Mouse (Mus musculus) embryonic facial prominence, embryonic 10.5 days (tissue): ENCODE data around the gene Uts2r. TPM values are rescaled to one million over a fixed set of nuclear protein-coding genes. Genes with fewer than 3 reads are reported as not detected.

ENCODE experiments used
- DNase-seq: peaks from one replicate; pipeline ENCODE4 v3.0.0-alpha.2; 2017; ENCODE audit warnings: low spot score
- H3K27ac ChIP-seq: fragments of 300-500 bp; sonication (generic); replicated peaks from 2 replicates; pipeline ENCODE4 v1.5.1; 2016; ENCODE audit warnings: mild to moderate bottlenecking
- H3K27me3 ChIP-seq: fragments of 300-500 bp; sonication (generic); replicated peaks from 2 replicates; pipeline ENCODE4 v1.6.1; 2016; ENCODE audit warnings: low read depth, mild to moderate bottlenecking; ENCODE audit not compliant: poor library complexity, severe bottlenecking
- H3K36me3 ChIP-seq: fragments of 300-500 bp; sonication (generic); replicated peaks from 2 replicates; pipeline ENCODE4 v1.6.1; 2016; ENCODE audit warnings: mild to moderate bottlenecking, moderate library complexity
- H3K4me1 ChIP-seq: fragments of 300-500 bp; sonication (generic); 2 replicates; pipeline ENCODE4 v1.6.1; 2016
- H3K4me3 ChIP-seq: fragments of 300-500 bp; sonication (generic); 2 replicates; pipeline ENCODE4 v1.5.1; 2016; ENCODE audit warnings: mild to moderate bottlenecking, moderate library complexity
- H3K9me3 ChIP-seq: fragments of 300-500 bp; sonication (generic); 2 replicates; pipeline ENCODE4 v1.6.1; 2016; ENCODE audit warnings: mild to moderate bottlenecking
- WGBS: fragments of 180-500 bp; shearing (Covaris S2); methylation state at CpG from one replicate; pipeline ENCODE4 v1.1.7; 2016; 5-methylcytosine and 5-hydroxymethylcytosine counted together
- polyA plus RNA-seq: library from polyadenylated mRNA; unstranded; fragments of >200 nt; fragmentation: Nextera tagmentation; extraction: Ambion mirVana; gene quantifications from 2 replicates; pipeline ENCODE4 v1.2.1, GENCODE M21; 2016

Gene Uts2r
- 0.09 TPM in 1 of 2 replicates, not detected in the other for polyA plus RNA-seq

- no peak within 1 kb of the TSS for H3K4me3 ChIP-seq
- peaks cover 23% of the 10 kb centered on the region for H3K4me1 ChIP-seq
- 89% methylated on average over 5 of the region's 5 CpGs for WGBS
- no peaks in the 10 kb centered on the region for H3K9me3 ChIP-seq
- peak within 1 kb of the TSS; percentile 21; the same call in 1 of the 2 replicates for H3K27ac ChIP-seq
- no peak for DNase-seq
- H3K27me3 ChIP-seq, result peaks cover 46% of the 10 kb centered on the region
- H3K36me3 ChIP-seq, result no peaks in the 10 kb centered on the region
These were observed at the start of gene Uts2r for GRCm38 (mm10) chr11:121159971-121160370. Uts2r (plus strand) TSS chr11:121160271.

- Histone ChIP-seq H3K27me3 (no peaks in the 10 kb centered on the region), H3K4me3 (no peak overlapping the region), H3K36me3 (no peaks in the 10 kb centered on the region), H3K9me3 (no peaks in the 10 kb centered on the region), H3K27ac (no peak overlapping the region), H3K4me1 (peaks cover 8% of the 10 kb centered on the region; the same call in 1 of the 2 replicates)
- WGBS, result 84% methylated on average over 3 of the region's 3 CpGs
- no peak for DNase-seq
These were observed 49.0 kb upstream of the Uts2r start for GRCm38 (mm10) chr11:121111051-121111450.

DNA sequence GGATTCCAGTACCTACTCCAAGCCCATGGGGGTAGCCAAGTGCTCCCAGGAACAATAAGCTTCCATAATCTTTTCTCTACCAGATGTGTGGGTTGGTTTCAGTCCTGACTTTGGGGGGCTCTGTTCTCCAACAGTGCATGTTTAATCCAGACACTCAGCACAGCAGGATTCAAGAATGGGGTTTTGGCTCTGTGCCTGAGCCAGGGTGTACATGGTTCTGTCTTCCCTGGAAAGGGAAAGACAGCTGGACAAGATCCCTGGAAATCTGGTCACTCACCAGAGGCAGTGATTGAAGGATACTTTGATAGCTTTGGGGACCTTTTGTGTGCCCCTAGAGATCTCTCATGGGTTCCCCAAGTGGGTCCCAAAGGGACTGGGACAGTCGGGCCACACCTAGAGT, 48.5 kb upstream of the Uts2r start:
- peaks cover 8% of the 10 kb centered on the region; the same call in 1 of the 2 replicates for H3K4me1 ChIP-seq
- no peak for DNase-seq
- no peaks in the 10 kb centered on the region for H3K27me3 ChIP-seq
- no peaks in the 10 kb centered on the region for H3K36me3 ChIP-seq
- no peaks in the 10 kb centered on the region for H3K9me3 ChIP-seq
- H3K4me3 ChIP-seq, result no peak overlapping the region
- WGBS, result 77% methylated on average over 1 of the region's 1 CpGs
- H3K27ac ChIP-seq, result no peak overlapping the region

DNA sequence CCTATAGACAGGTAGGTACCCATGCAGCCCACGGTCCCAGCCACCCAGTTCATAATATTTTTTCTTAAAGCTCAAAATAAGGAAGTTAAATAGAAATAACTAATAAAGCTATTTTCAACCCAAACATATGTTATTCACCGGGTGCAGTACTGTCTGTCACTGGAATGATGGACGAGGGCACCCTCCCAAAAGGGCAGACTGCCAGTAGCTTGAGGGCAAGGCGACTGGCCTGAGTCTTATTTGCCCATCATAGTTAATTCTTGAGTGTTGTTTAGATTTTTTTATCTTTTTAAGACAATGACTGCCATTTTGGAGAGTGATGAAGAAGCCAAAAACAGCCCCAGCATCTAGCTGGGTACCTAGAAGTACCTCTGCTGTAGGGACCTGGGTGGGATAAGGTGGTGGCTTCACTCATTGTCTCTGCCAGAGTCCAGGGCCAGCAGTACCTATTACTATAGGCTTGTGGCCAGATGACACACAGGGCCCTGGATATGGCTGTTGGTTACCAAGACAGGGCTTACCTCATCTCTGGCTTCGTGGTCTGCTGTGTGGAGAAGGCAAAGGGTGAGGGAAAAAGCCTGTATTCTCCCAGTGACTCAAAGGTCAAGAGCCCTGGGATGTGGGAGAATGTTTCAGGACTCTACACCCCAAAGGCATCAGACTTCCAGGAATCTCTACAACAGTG, 47.8 kb upstream of the Uts2r start:
- Histone ChIP-seq H3K36me3 (no peaks in the 10 kb centered on the region), H3K9me3 (no peaks in the 10 kb centered on the region), H3K4me1 (peaks cover 8% of the 10 kb centered on the region; the same call in 1 of the 2 replicates), H3K4me3 (no peak overlapping the region), H3K27ac (no peak overlapping the region), H3K27me3 (no peaks in the 10 kb centered on the region)
- no peak for DNase-seq
- WGBS, result 86% methylated on average over 5 of the region's 5 CpGs

GRCm38 (mm10) chr11:121118106-121118505, 42.0 kb upstream of the Uts2r start:
- Histone ChIP-seq H3K36me3 (no peaks in the 10 kb centered on the region), H3K27me3 (no peaks in the 10 kb centered on the region), H3K9me3 (no peaks in the 10 kb centered on the region), H3K27ac (no peak overlapping the region), H3K4me3 (no peak overlapping the region), H3K4me1 (no peaks in the 10 kb centered on the region; the same call in 1 of the 2 replicates)
- no peak for DNase-seq
- WGBS, result 92% methylated on average over 18 of the region's 18 CpGs

- WGBS, result 72% methylated on average over 3 of the region's 3 CpGs
- no peaks in the 10 kb centered on the region for H3K9me3 ChIP-seq
- H3K4me3 ChIP-seq, result no peak within 1 kb of the TSS
- no peak within 1 kb of the TSS; the same call in 1 of the 2 replicates for H3K27ac ChIP-seq
- H3K36me3 ChIP-seq, result no peaks in the 10 kb centered on the region
- H3K27me3 ChIP-seq, result no peaks in the 10 kb centered on the region
- no peaks in the 10 kb centered on the region; the same call in 1 of the 2 replicates for H3K4me1 ChIP-seq
- no peak for DNase-seq
These were observed 41.5 kb upstream of the Uts2r start, which contains the start of gene Tex19.2 for GRCm38 (mm10) chr11:121118577-121118976. Tex19.2 (minus strand) TSS chr11:121118677.

DNA sequence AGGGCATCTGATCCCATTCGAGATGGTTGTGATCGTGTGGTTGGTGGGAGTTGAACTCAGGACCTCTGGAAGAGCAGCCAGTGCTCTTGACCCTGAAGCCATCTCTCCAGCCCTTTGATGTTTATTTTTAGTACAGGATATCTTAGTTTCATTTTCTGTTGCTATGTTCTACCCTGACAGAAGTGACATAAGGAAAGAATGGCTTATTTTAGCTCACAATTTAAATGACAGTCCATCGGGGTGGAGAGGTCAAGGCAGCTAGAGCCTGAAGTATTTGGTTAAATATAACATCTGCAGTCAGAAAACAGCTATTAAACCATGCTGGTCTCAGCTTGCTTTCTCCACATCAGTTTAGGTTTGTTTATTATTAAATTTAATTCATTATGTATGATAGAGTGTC, 38.9 kb upstream of the Uts2r start:
- Histone ChIP-seq H3K9me3 (no peaks in the 10 kb centered on the region), H3K27me3 (no peaks in the 10 kb centered on the region), H3K36me3 (no peaks in the 10 kb centered on the region), H3K27ac (no peak overlapping the region), H3K4me3 (no peak overlapping the region), H3K4me1 (no peaks in the 10 kb centered on the region; the same call in 1 of the 2 replicates)
- 85% methylated on average over 3 of the region's 3 CpGs for WGBS
- no peak for DNase-seq

DNA sequence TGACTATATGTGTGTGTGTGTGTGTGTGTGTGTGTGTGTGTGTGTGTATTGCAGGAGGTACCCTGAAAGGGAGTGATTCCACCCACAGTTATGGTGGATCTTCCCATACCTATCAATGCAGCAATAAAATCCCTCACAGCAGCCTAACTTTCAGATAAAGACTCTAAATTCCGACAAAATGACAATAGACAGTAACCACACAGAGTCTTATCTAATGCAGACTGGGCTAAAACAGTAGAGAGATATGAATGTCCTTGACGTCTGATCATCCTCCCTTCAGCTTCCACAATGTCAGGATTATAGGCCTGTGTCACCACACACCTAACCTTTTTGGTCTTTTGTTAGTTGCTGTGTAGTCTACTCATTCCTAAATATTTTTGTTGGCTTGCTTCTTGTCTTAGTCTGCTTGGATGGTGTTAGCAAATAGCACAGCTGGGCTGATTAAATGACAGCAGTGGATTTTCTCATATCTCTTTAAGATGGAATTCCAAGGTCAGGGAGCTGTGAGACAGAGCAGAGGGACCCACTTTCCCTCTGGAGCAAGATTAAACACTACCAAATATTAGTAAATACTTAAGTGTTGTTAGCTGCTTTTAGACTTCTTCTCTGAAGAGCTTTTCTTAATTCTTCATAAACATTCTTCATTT, 37.9 kb upstream of the Uts2r start:
- Histone ChIP-seq H3K36me3 (no peaks in the 10 kb centered on the region), H3K27me3 (no peaks in the 10 kb centered on the region), H3K27ac (no peak overlapping the region), H3K9me3 (no peaks in the 10 kb centered on the region), H3K4me3 (no peak overlapping the region), H3K4me1 (no peaks in the 10 kb centered on the region; the same call in 1 of the 2 replicates)
- WGBS, result 83% methylated on average over 2 of the region's 2 CpGs
- DNase-seq, result no peak

GRCm38 (mm10) chr11:121123438-121123837, 36.6 kb upstream of the Uts2r start:
- Histone ChIP-seq H3K27me3 (no peaks in the 10 kb centered on the region), H3K4me1 (no peaks in the 10 kb centered on the region), H3K36me3 (no peaks in the 10 kb centered on the region), H3K4me3 (no peak overlapping the region), H3K27ac (no peak overlapping the region), H3K9me3 (no peaks in the 10 kb centered on the region)
- DNase-seq, result no peak
- whole genome bisulfite sequencing, result 89% methylated on average over 4 of the region's 4 CpGs

DNA sequence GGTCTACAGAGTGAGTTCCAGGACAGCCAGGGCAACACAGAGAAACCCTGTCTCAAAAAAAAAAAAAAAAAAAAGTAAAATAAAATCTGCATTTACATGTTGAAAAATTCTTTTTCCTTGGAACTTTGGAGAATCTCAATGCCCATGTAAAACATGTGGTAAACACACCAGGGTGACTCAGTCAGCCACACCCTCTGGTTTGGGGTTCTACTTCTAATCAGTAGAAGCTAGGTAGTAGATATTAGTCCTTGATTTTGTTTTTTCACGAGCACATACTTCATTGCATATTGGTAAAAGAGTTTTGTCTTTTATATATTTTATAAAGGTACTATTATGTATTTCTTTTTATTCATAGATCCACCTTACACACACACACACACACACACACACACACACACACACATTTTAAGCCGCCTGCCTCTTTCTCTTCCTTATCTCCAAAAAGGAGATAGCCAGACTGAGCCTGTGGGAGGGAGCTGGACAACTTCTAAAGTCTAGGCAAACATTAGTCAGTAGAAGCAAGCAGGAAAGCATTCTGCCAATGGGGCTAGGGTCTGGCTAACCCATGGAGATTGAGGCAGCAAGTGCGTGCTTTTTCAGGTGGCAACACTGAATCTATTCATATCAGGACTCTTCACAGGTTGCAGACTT, 34.4 kb upstream of the Uts2r start:
- H3K27me3 ChIP-seq, result no peaks in the 10 kb centered on the region
- no peaks in the 10 kb centered on the region for H3K36me3 ChIP-seq
- DNase-seq, result no peak
- no peaks in the 10 kb centered on the region for H3K4me1 ChIP-seq
- H3K27ac ChIP-seq, result no peak overlapping the region
- 86% methylated on average over 3 of the region's 3 CpGs for WGBS
- H3K4me3 ChIP-seq, result no peak overlapping the region
- H3K9me3 ChIP-seq, result no peaks in the 10 kb centered on the region

DNA sequence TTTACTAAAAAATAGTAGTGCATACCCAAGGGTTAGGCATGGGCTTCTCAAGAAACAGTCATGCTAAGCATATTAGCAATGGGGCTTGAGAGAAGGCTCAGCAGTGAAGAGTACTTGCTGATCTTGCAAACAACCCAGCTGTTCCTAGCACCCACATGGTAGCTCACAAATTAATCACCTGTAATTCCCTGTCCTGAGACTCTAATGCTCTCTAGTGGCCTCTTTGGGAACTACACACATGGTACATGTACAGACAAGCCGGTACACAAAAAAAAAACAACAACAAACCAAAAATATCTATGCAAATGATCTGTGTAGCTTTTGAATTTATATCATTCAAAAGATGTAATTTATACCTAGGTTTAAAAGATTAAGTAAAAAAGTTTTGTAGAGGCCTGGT, 33.7 kb upstream of the Uts2r start:
- Histone ChIP-seq H3K9me3 (no peaks in the 10 kb centered on the region), H3K27ac (no peak overlapping the region), H3K4me3 (no peak overlapping the region), H3K27me3 (no peaks in the 10 kb centered on the region), H3K4me1 (no peaks in the 10 kb centered on the region), H3K36me3 (no peaks in the 10 kb centered on the region)
- WGBS, result 82% methylated on average over 1 of the region's 1 CpGs
- DNase-seq, result no peak

DNA sequence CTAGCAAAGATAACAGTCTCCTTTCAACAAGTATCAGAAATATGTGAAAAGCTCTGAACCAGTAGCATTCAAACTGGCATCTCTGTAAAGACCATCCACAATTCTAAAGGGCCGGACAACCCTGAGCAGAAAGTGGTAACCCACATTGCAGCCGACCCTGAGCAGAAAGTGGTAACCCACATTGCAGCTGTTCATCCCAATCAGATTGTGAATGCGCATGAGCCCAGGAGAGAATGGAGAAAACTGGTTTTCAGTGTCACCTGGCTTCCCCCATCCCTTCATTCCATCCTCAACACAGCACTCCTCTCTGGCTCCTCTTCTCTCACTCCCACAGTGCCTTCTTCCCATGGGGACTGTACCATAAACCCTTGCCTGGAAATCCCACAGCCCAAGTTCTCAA, 32.6 kb upstream of the Uts2r start:
- Histone ChIP-seq H3K36me3 (no peaks in the 10 kb centered on the region), H3K27me3 (no peaks in the 10 kb centered on the region), H3K4me1 (no peaks in the 10 kb centered on the region), H3K9me3 (no peaks in the 10 kb centered on the region), H3K4me3 (no peak overlapping the region), H3K27ac (no peak overlapping the region)
- 87% methylated on average over 3 of the region's 3 CpGs for WGBS
- DNase-seq, result no peak
